Mouse (Mus musculus): ENCODE data around the gene Ccdc28b.

GRCm38 (mm10) chr4:129625029-129625370 lies 1.3 kb upstream of the Ccdc28b start:
- TF ChIP-seq MAX (IDR thresholded peaks at IDR 0.05) (no peak), CTCF (IDR thresholded peaks at IDR 0.05; ENCODE audit: control insufficient read depth, insufficient read depth, insufficient read length) (no peak), MYOD1 (IDR thresholded peaks at IDR 0.05; ENCODE audit: control insufficient read depth, insufficient read length, low read depth) (no peak), USF1 (IDR thresholded peaks at IDR 0.05; ENCODE audit: low read depth) (no peak), CEBPB (IDR thresholded peaks at IDR 0.05; ENCODE audit: low read depth) (no peak), MYOG (IDR thresholded peaks at IDR 0.05; ENCODE audit: control insufficient read depth, extremely low read depth, insufficient read length) (no peak)
